24 mouse cellular contexts compared by ENCODE assay signal in genomic region chr16:73689274-73689673, GRCm38 (mm10).
DNase-seq lines count a peak whose midpoint lies in the region; ATAC-seq lines count a peak whose summit lies in the region.
"Had no signal": no experiment of that assay in that cellular context is flagged by ENCODE, and none has a peak within 500 bp of the region (broad histone marks: within the 10 kb centered on the region; RNA-seq: fewer than 3 reads in every experiment).

No protein-coding gene starts in this region.

- no peaks in the 10 kb centered on the region for H3K36me3 ChIP-seq in forebrain, embryonic 14.5 days (ENCODE audit: control insufficient read depth, insufficient read depth, low read length)
- no peaks in the 10 kb centered on the region for H3K36me3 ChIP-seq in forebrain, embryonic 13.5 days (ENCODE audit: poor library complexity, severe bottlenecking)
- H3K36me3 ChIP-seq: forebrain, embryonic 10.5 days; forebrain, embryonic 15.5 days; heart, embryonic 12.5 days; heart, embryonic 15.5 days; hindbrain, embryonic 10.5 days; hindbrain, embryonic 15.5 days had no signal

- DNase-seq in cerebellum, postnatal 10 days: peak; percentile 77 to 82
- no peak for DNase-seq in cerebellum, adult 11 months
- peak; percentile 22 for DNase-seq in forebrain, embryonic 14.5 days (ENCODE audit: low spot score)
- peak; percentile 58 for DNase-seq in left cerebral cortex, postnatal 4 days
- DNase-seq in left cerebral cortex, postnatal 25 days (ENCODE audit: low spot score in 2 of 2): no peak
- DNase-seq in urinary bladder, postnatal 36 days (ENCODE audit: low spot score in 2 of 2): no peak
- DNase-seq: adrenal gland, adult 2 months; adrenal gland, postnatal 14 days; gastrocnemius, postnatal 25 days; heart, adult 18-20 months; heart, postnatal 10 days; heart, postnatal 36 days; kidney, adult 18-20 months; kidney, adult 9 months had no signal

- H3K9ac ChIP-seq in forebrain, embryonic 14.5 days (ENCODE audit: low read length): no peak overlapping the region
- no peak overlapping the region for H3K9ac ChIP-seq in forebrain, embryonic 13.5 days
- H3K9ac ChIP-seq: forebrain, embryonic 15.5 days; heart, embryonic 12.5 days; heart, embryonic 15.5 days; hindbrain, embryonic 15.5 days had no signal

- no peak overlapping the region for H3K4me3 ChIP-seq in forebrain, embryonic 14.5 days (ENCODE audit: low read depth, low read length)
- no peak overlapping the region for H3K4me3 ChIP-seq in forebrain, embryonic 13.5 days
- H3K4me3 ChIP-seq: forebrain, embryonic 10.5 days; forebrain, embryonic 15.5 days; heart, embryonic 12.5 days; heart, embryonic 15.5 days; hindbrain, embryonic 10.5 days; hindbrain, embryonic 15.5 days had no signal

- H3K27me3 ChIP-seq in forebrain, embryonic 14.5 days (replicated peaks; ENCODE audit: control insufficient read depth, insufficient read depth, low read length): no peaks in the 10 kb centered on the region
- H3K27me3 ChIP-seq in forebrain, embryonic 13.5 days: no peaks in the 10 kb centered on the region
- H3K27me3 ChIP-seq: forebrain, embryonic 15.5 days; heart, embryonic 12.5 days; heart, embryonic 15.5 days; hindbrain, embryonic 15.5 days had no signal

- intact Hi-C loops in left cerebral cortex, postnatal 4 days (cut with DNase I): no loop called here
- intact Hi-C loops in left cerebral cortex, postnatal 25 days (cut with DNase I): no loop called here

- no peak overlapping the region for H3K27ac ChIP-seq in forebrain, embryonic 14.5 days (ENCODE audit: low read depth, low read length)
- no peak overlapping the region for H3K27ac ChIP-seq in forebrain, embryonic 13.5 days
- H3K27ac ChIP-seq: forebrain, embryonic 10.5 days; forebrain, embryonic 15.5 days; heart, embryonic 15.5 days; hindbrain, embryonic 10.5 days; hindbrain, embryonic 15.5 days had no signal

- ATAC-seq in forebrain, embryonic 14.5 days: no peak
- no peak for ATAC-seq in forebrain, embryonic 13.5 days
- ATAC-seq: CD4-positive, CD25-positive, alpha-beta regulatory T cell, adult 4 months; forebrain, embryonic 15.5 days; inflammation-experienced regulatory T-cells, adult 6 months; intestine, embryonic 16.5 days had no signal

- H3K4me1 ChIP-seq in forebrain, embryonic 14.5 days (ENCODE audit: control insufficient read depth, insufficient read depth, low read length): no peaks in the 10 kb centered on the region; the same call in 1 of the 2 replicates
- H3K4me1 ChIP-seq in forebrain, embryonic 13.5 days: 0 out of 2 replicates have a peak, but pooled peaks cover 2% of the 10 kb centered on the region
- H3K4me1 ChIP-seq: forebrain, embryonic 10.5 days; forebrain, embryonic 15.5 days; heart, embryonic 12.5 days; heart, embryonic 15.5 days; hindbrain, embryonic 10.5 days; hindbrain, embryonic 15.5 days had no signal

- no peaks in the 10 kb centered on the region for H3K9me3 ChIP-seq in forebrain, embryonic 14.5 days (replicated peaks; ENCODE audit: control insufficient read depth, low read length)
- no peaks in the 10 kb centered on the region for H3K9me3 ChIP-seq in forebrain, embryonic 13.5 days (replicated peaks)
- H3K9me3 ChIP-seq: forebrain, embryonic 10.5 days; forebrain, embryonic 15.5 days; heart, embryonic 12.5 days; heart, embryonic 15.5 days; hindbrain, embryonic 10.5 days; hindbrain, embryonic 15.5 days had no signal

- H3K4me2 ChIP-seq in forebrain, embryonic 14.5 days (ENCODE audit: low read length): no peak overlapping the region
- H3K4me2 ChIP-seq in forebrain, embryonic 13.5 days: no peak overlapping the region
- H3K4me2 ChIP-seq: forebrain, embryonic 15.5 days; heart, embryonic 12.5 days; heart, embryonic 15.5 days; hindbrain, embryonic 15.5 days had no signal

- 59% methylated on average over 11 of the region's 11 CpGs for WGBS in forebrain, embryonic 14.5 days
- 71% methylated on average over 11 of the region's 11 CpGs for WGBS in forebrain, embryonic 13.5 days

Comparison
In these comparisons a context has a peak if more than half of its experiments do, and no peak if none do; other contexts are left out.
1. DNase-seq: peak in cerebellum, postnatal 10 days (2 of 2), forebrain, embryonic 14.5 days (single experiment) and left cerebral cortex, postnatal 4 days (single experiment); none in cerebellum, adult 11 months (single experiment), left cerebral cortex, postnatal 25 days (0 of 2) and urinary bladder, postnatal 36 days (0 of 2).